Mouse (Mus musculus) neural tube, embryonic 11.5 days (tissue): ENCODE measurements around the gene Gm2174. TPM values are rescaled to one million over a fixed set of nuclear protein-coding genes. Genes with fewer than 3 reads are reported as not detected.

ENCODE experiments used
- ATAC-seq: fragments of 200-750 bp; cut with Nextera tagmentation; 2 replicates; pipeline ENCODE4 v1.8.0; 2017; ENCODE audit warnings: moderate number of reproducible peaks, mild to moderate bottlenecking, moderate TSS enrichment, moderate library complexity; ENCODE audit not compliant: insufficient read depth, low FRiP score, low TSS enrichment
- DNase-seq: peaks from one replicate; pipeline ENCODE4 v3.0.0-alpha.2; 2015; ENCODE audit warnings: low spot score
- H3K27ac ChIP-seq: fragments of 300-500 bp; sonication (generic); 2 replicates; pipeline ENCODE4 v1.5.1; 2014; ENCODE audit warnings: low read depth, mild to moderate bottlenecking, low read length
- H3K27me3 ChIP-seq: fragments of 300-500 bp; sonication (generic); 2 replicates; pipeline ENCODE4 v1.6.1; 2014; ENCODE audit warnings: mild to moderate bottlenecking, low read length, mixed read lengths; ENCODE audit not compliant: control insufficient read depth, insufficient read depth
- H3K36me3 ChIP-seq: fragments of 300-500 bp; sonication (generic); 2 replicates; pipeline ENCODE4 v1.6.1; 2014; ENCODE audit warnings: mild to moderate bottlenecking, low read length, moderate library complexity, mixed read lengths; ENCODE audit not compliant: control insufficient read depth, insufficient read depth
- H3K4me1 ChIP-seq: fragments of 300-500 bp; sonication (generic); 2 replicates; pipeline ENCODE4 v1.6.1; 2014; ENCODE audit warnings: low read length, mixed read lengths; ENCODE audit not compliant: control insufficient read depth, insufficient read depth
- H3K4me2 ChIP-seq: fragments of 300-500 bp; sonication (generic); 2 replicates; pipeline ENCODE4 v1.6.1; 2014; ENCODE audit warnings: low read depth, mild to moderate bottlenecking, moderate library complexity
- H3K4me3 ChIP-seq: fragments of 300-500 bp; sonication (generic); 2 replicates; pipeline ENCODE4 v1.5.1; 2014; ENCODE audit warnings: low read depth, low read length
- H3K9ac ChIP-seq: fragments of 300-500 bp; sonication (generic); 2 replicates; pipeline ENCODE4 v1.6.1; 2014; ENCODE audit warnings: mild to moderate bottlenecking, low read length
- H3K9me3 ChIP-seq: fragments of 300-500 bp; sonication (generic); 2 replicates; pipeline ENCODE4 v1.6.1; 2016; ENCODE audit warnings: low read length; ENCODE audit not compliant: control insufficient read depth
- WGBS: fragments of 180-500 bp; shearing (Covaris S2); extraction: QIAGEN DNeasy Blood & Tissue Kit; methylation state at CpG from one replicate; pipeline ENCODE4 v1.1.7; 2014; 5-methylcytosine and 5-hydroxymethylcytosine counted together
- polyA plus RNA-seq: library from polyadenylated mRNA; unstranded; fragments of >200 nt; fragmentation: Nextera tagmentation; extraction: Ambion mirVana; gene quantifications from 2 replicates; pipeline ENCODE4 v1.2.1, GENCODE M21; 2014

Gene Gm2174
- polyA plus RNA-seq, 1 experiment from 2014 or later: 2.0 TPM

GRCm38 (mm10) chrX:56468422-56468821 lies 20.7 kb downstream of the Gm2174 start:
- Histone ChIP-seq H3K4me2 (no peak overlapping the region), H3K9me3 (0 out of 2 replicates have a peak, but pooled peaks cover 2% of the 10 kb centered on the region), H3K27me3 (no peaks in the 10 kb centered on the region), H3K36me3 (no peaks in the 10 kb centered on the region), H3K9ac (no peak overlapping the region), H3K4me1 (no peaks in the 10 kb centered on the region), H3K27ac (no peak overlapping the region), H3K4me3 (no peak overlapping the region)
- ATAC-seq (no peak), DNase-seq (no peak)
- WGBS: 53% methylated on average over 6 of the region's 6 CpGs

GRCm38 (mm10) chrX:56474035-56474434 lies 26.3 kb downstream of the Gm2174 start:
- 77% methylated on average over 8 of the region's 8 CpGs for WGBS
- no peaks in the 10 kb centered on the region for H3K27me3 ChIP-seq
- no peak overlapping the region for H3K27ac ChIP-seq
- H3K9me3 ChIP-seq: 0 out of 2 replicates have a peak, but pooled peaks cover 2% of the 10 kb centered on the region
- H3K4me3 ChIP-seq: no peak overlapping the region
- no peaks in the 10 kb centered on the region for H3K4me1 ChIP-seq
- no peak overlapping the region for H3K4me2 ChIP-seq
- H3K36me3 ChIP-seq: no peaks in the 10 kb centered on the region
- ATAC-seq (no peak), DNase-seq (no peak)
- no peak overlapping the region for H3K9ac ChIP-seq

- WGBS: 81% methylated on average over 3 of the region's 3 CpGs
- Histone ChIP-seq H3K27ac (no peak overlapping the region), H3K4me1 (no peaks in the 10 kb centered on the region), H3K36me3 (no peaks in the 10 kb centered on the region), H3K4me2 (no peak overlapping the region), H3K4me3 (no peak overlapping the region), H3K27me3 (no peaks in the 10 kb centered on the region), H3K9me3 (no peaks in the 10 kb centered on the region), H3K9ac (no peak overlapping the region)
- no peak for ATAC-seq
- no peak for DNase-seq
Observed at GRCm38 (mm10) chrX:56477553-56477952, 29.8 kb downstream of the Gm2174 start.

GRCm38 (mm10) chrX:56481906-56482305 lies 34.1 kb downstream of the Gm2174 start:
- Histone ChIP-seq H3K4me1 (no peaks in the 10 kb centered on the region), H3K9ac (no peak overlapping the region), H3K4me3 (no peak overlapping the region), H3K36me3 (no peaks in the 10 kb centered on the region), H3K27me3 (no peaks in the 10 kb centered on the region), H3K27ac (no peak overlapping the region), H3K4me2 (no peak overlapping the region), H3K9me3 (no peaks in the 10 kb centered on the region)
- WGBS: 67% methylated on average over 3 of the region's 3 CpGs
- ATAC-seq: no peak
- DNase-seq: no peak

- H3K36me3 ChIP-seq: no peaks in the 10 kb centered on the region
- H3K4me1 ChIP-seq: no peaks in the 10 kb centered on the region
- peak; percentile 55 for DNase-seq
- H3K27me3 ChIP-seq: no peaks in the 10 kb centered on the region
- H3K9me3 ChIP-seq: no peaks in the 10 kb centered on the region
- no peak for ATAC-seq
- H3K27ac ChIP-seq: no peak overlapping the region
- whole genome bisulfite sequencing: 28% methylated on average over 1 of the region's 1 CpGs
- no peak overlapping the region for H3K9ac ChIP-seq
- no peak overlapping the region for H3K4me3 ChIP-seq
- no peak overlapping the region for H3K4me2 ChIP-seq
Observed at GRCm38 (mm10) chrX:56489758-56490157, 42.0 kb downstream of the Gm2174 start.

GRCm38 (mm10) chrX:56497241-56497640 lies 49.5 kb downstream of the Gm2174 start:
- Histone ChIP-seq H3K9ac (no peak overlapping the region), H3K4me1 (no peaks in the 10 kb centered on the region), H3K27ac (no peak overlapping the region), H3K36me3 (no peaks in the 10 kb centered on the region), H3K4me3 (no peak overlapping the region), H3K9me3 (no peaks in the 10 kb centered on the region), H3K27me3 (no peaks in the 10 kb centered on the region), H3K4me2 (no peak overlapping the region)
- 83% methylated on average over 7 of the region's 7 CpGs for WGBS
- no peak for ATAC-seq
- DNase-seq: no peak

Other genes starting within 250 kb of the Gm2174 start
- not detected in 2 replicates for gene Gm773, start 235.1 kb upstream of the Gm2174 start, polyA plus RNA-seq
- 7.7 and 8.2 TPM in 2 replicates for gene Zfp449, start 101.6 kb upstream of the Gm2174 start, polyA plus RNA-seq
- gene Smim10l2a, start 73.4 kb upstream of the Gm2174 start, polyA plus RNA-seq: 2.9 and 3.4 TPM in 2 replicates
- gene Ints6l, start 6.9 kb downstream of the Gm2174 start, polyA plus RNA-seq: 19.8 and 22.1 TPM in 2 replicates
- not detected in 2 replicates for gene Gm10477, start 76.8 kb downstream of the Gm2174 start, polyA plus RNA-seq
- gene Gm648, start 101.6 kb downstream of the Gm2174 start, polyA plus RNA-seq: 0.23 TPM in 1 of 2 replicates, not detected in the other
- 53.8 and 54.1 TPM in 2 replicates for gene Mmgt1, start 150.1 kb downstream of the Gm2174 start, polyA plus RNA-seq
- 16.0 and 17.2 TPM in 2 replicates for gene Slc9a6, start 161.8 kb downstream of the Gm2174 start, polyA plus RNA-seq